In genomic region chr19:12633176-12633575, GRCm38 (mm10) we compare ENCODE assay signal across 35 mouse cellular contexts. TPM values are rescaled to one million over a fixed set of nuclear protein-coding genes. Genes with fewer than 3 reads are reported as not detected.
DNase-seq lines count a peak whose midpoint lies in the region; ATAC-seq and TF ChIP-seq lines count a peak whose summit lies in the region.
"Had no signal": no experiment of that assay in that cellular context is flagged by ENCODE, and none has a peak within 500 bp of the region (broad histone marks: within the 10 kb centered on the region; RNA-seq: fewer than 3 reads in every experiment).

Gene Glyat (plus strand): TSS chr19:12633308.

- H3K36me3 ChIP-seq in liver, adult 2 months (ENCODE audit: control insufficient read depth, insufficient read depth, low read length), result peaks cover 4% of the 10 kb centered on the region; the same call in 1 of the 2 replicates
- no peaks in the 10 kb centered on the region for H3K36me3 ChIP-seq in liver, embryonic 11.5 days (ENCODE audit: control insufficient read depth, insufficient read depth, low read length)
- no peaks in the 10 kb centered on the region; the same call in 1 of the 2 replicates for H3K36me3 ChIP-seq in kidney, adult 2 months (ENCODE audit: control insufficient read depth, insufficient read depth, low read length)
- H3K36me3 ChIP-seq in kidney, postnatal 0 days (ENCODE audit: insufficient read depth, low read length), result no peaks in the 10 kb centered on the region
- H3K36me3 ChIP-seq in heart, adult 2 months (ENCODE audit: control insufficient read depth, insufficient read depth, low read length), result no peaks in the 10 kb centered on the region
- H3K36me3 ChIP-seq: embryonic facial prominence, embryonic 10.5 days; embryonic facial prominence, embryonic 15.5 days; forebrain, embryonic 12.5 days; G1E; heart, embryonic 10.5 days; heart, embryonic 15.5 days; midbrain, embryonic 10.5 days; midbrain, embryonic 15.5 days; neural tube, embryonic 15.5 days had no signal

- H3K79me2 ChIP-seq in liver, adult 2 months (ENCODE audit: control insufficient read depth, insufficient read depth, low read length), result peaks cover 10% of the 10 kb centered on the region; the same call in 1 of the 2 replicates
- no peaks in the 10 kb centered on the region for H3K79me2 ChIP-seq in heart, adult 2 months (replicated peaks; ENCODE audit: control insufficient read depth, insufficient read depth, low read length)

- no peaks in the 10 kb centered on the region for H3K9me3 ChIP-seq in liver, embryonic 11.5 days (ENCODE audit: control insufficient read depth, low read length)
- H3K9me3 ChIP-seq in kidney, postnatal 0 days (replicated peaks; ENCODE audit: low read length), result no peaks in the 10 kb centered on the region
- H3K9me3 ChIP-seq: embryonic facial prominence, embryonic 10.5 days; embryonic facial prominence, embryonic 15.5 days; forebrain, embryonic 12.5 days; G1E; heart, embryonic 10.5 days; heart, embryonic 15.5 days; midbrain, embryonic 10.5 days; midbrain, embryonic 15.5 days; neural tube, embryonic 15.5 days had no signal

- no peak for TF ChIP-seq CTCF in liver, adult 2 months (IDR thresholded peaks at IDR 0.05; ENCODE audit: low read depth, low read length)
- no peak for TF ChIP-seq CTCF in kidney, adult 2 months (conservative IDR thresholded peaks at IDR 0.05; ENCODE audit: insufficient read depth, insufficient read length, low read depth, low read length)
- no peak for TF ChIP-seq CTCF in kidney, postnatal 0 days (IDR thresholded peaks at IDR 0.05; ENCODE audit: low read depth)
- TF ChIP-seq CTCF in heart, adult 2 months (IDR thresholded peaks at IDR 0.05), result no peak

- H3K4me1 ChIP-seq in liver, adult 2 months (ENCODE audit: control insufficient read depth, insufficient read depth, low read length), result peaks cover 4% of the 10 kb centered on the region; the same call in 1 of the 2 replicates
- H3K4me1 ChIP-seq in liver, embryonic 11.5 days (replicated peaks; ENCODE audit: control insufficient read depth, insufficient read depth, low read length), result no peaks in the 10 kb centered on the region
- peaks cover 2% of the 10 kb centered on the region; the same call in 1 of the 2 replicates for H3K4me1 ChIP-seq in kidney, adult 2 months (ENCODE audit: control insufficient read depth, insufficient read depth, low read length)
- no peaks in the 10 kb centered on the region for H3K4me1 ChIP-seq in kidney, postnatal 0 days (replicated peaks; ENCODE audit: insufficient read depth, low read length)
- no peaks in the 10 kb centered on the region for H3K4me1 ChIP-seq in heart, adult 2 months (ENCODE audit: control insufficient read depth, insufficient read depth, low read length)
- H3K4me1 ChIP-seq: embryonic facial prominence, embryonic 10.5 days; embryonic facial prominence, embryonic 15.5 days; forebrain, embryonic 12.5 days; heart, embryonic 10.5 days; heart, embryonic 15.5 days; midbrain, embryonic 10.5 days; midbrain, embryonic 15.5 days; neural tube, embryonic 15.5 days had no signal

- H3K4me2 ChIP-seq in liver, embryonic 11.5 days, result no peak within 1 kb of the TSS
- peak within 1 kb of the TSS; percentile 23; the same call in 1 of the 2 replicates for H3K4me2 ChIP-seq in kidney, postnatal 0 days (ENCODE audit: low read length)
- H3K4me2 ChIP-seq: embryonic facial prominence, embryonic 15.5 days; forebrain, embryonic 12.5 days; heart, embryonic 15.5 days; midbrain, embryonic 15.5 days; neural tube, embryonic 15.5 days had no signal

- ATAC-seq in liver, embryonic 11.5 days (replicated peaks; ENCODE audit: low FRiP score), result no peak
- peak; percentile 65 for ATAC-seq in kidney, postnatal 0 days (replicated peaks; ENCODE audit: low FRiP score, low read depth)
- ATAC-seq: forebrain, postnatal 0 days; hindbrain, embryonic 16.5 days; midbrain, embryonic 15.5 days had no signal

- 17% methylated on average over 4 of the region's 4 CpGs for WGBS in liver, adult 2 months
- WGBS in liver, embryonic 11.5 days, result 59% methylated on average over 4 of the region's 4 CpGs
- 39% methylated on average over 4 of the region's 4 CpGs for WGBS in kidney, adult 2 months
- 67% methylated on average over 4 of the region's 4 CpGs for WGBS in kidney, postnatal 0 days
- WGBS in heart, adult 2 months, result 54% methylated on average over 4 of the region's 4 CpGs

- peak within 1 kb of the TSS; percentile 94 for H3K4me3 ChIP-seq in liver, adult 2 months (ENCODE audit: insufficient read depth, low read depth, low read length)
- H3K4me3 ChIP-seq in liver, embryonic 11.5 days (ENCODE audit: low read depth, low read length), result no peak within 1 kb of the TSS
- H3K4me3 ChIP-seq in kidney, adult 2 months (ENCODE audit: insufficient read depth, low read depth, low read length), result peak within 1 kb of the TSS; percentile 68
- H3K4me3 ChIP-seq in kidney, postnatal 0 days (replicated peaks; ENCODE audit: low read depth, low read length), result no peak within 1 kb of the TSS
- no peak within 1 kb of the TSS for H3K4me3 ChIP-seq in heart, adult 2 months
- H3K4me3 ChIP-seq: embryonic facial prominence, embryonic 10.5 days; embryonic facial prominence, embryonic 15.5 days; forebrain, embryonic 12.5 days; heart, embryonic 10.5 days; heart, embryonic 15.5 days; layer of hippocampus, adult 2 months; midbrain, embryonic 10.5 days; midbrain, embryonic 15.5 days; neural tube, embryonic 15.5 days had no signal

- H3K27ac ChIP-seq in liver, adult 2 months (replicated peaks; ENCODE audit: insufficient read depth, low read depth, low read length), result peak within 1 kb of the TSS; percentile 99
- H3K27ac ChIP-seq in liver, embryonic 11.5 days (ENCODE audit: low read depth, low read length), result no peak within 1 kb of the TSS
- H3K27ac ChIP-seq in kidney, adult 2 months (ENCODE audit: insufficient read depth, low read depth, low read length), result peak within 1 kb of the TSS; percentile 100
- 0 out of 2 replicates have a peak within 1 kb of the TSS, but pooled peaks have one; percentile 34 for H3K27ac ChIP-seq in kidney, postnatal 0 days
- no peak within 1 kb of the TSS for H3K27ac ChIP-seq in heart, adult 2 months
- H3K27ac ChIP-seq: embryonic facial prominence, embryonic 10.5 days; embryonic facial prominence, embryonic 15.5 days; forebrain, embryonic 12.5 days; heart, embryonic 10.5 days; heart, embryonic 15.5 days; layer of hippocampus, adult 2 months; liver, embryonic 14.5 days; midbrain, embryonic 10.5 days; midbrain, embryonic 15.5 days; neural tube, embryonic 15.5 days; stomach, postnatal 0 days had no signal

- intact Hi-C loops in heart, adult 2 months (cut with DNase I), result no loop called here

- DNase-seq in liver, adult 2 months (ENCODE audit: extremely low read depth, low read depth, low spot score), result peak; percentile 94
- DNase-seq in liver, embryonic 11.5 days (ENCODE audit: low spot score), result no peak
- peak; percentile 89 for DNase-seq in kidney, adult 2 months
- peak; percentile 13 for DNase-seq in kidney, postnatal 0 days (ENCODE audit: low spot score)
- peak; percentile 53 for DNase-seq in yolk sac, embryonic 10.5 days (ENCODE audit: low spot score)
- no peak for DNase-seq in thymus, postnatal 36 days
- DNase-seq in heart, adult 2 months, result no peak
- no peak for DNase-seq in cerebellum, adult 11-12 months
- DNase-seq: adrenal gland, postnatal 14 days; cerebellum, adult 8-10 months; cerebellum, postnatal 25 days; forebrain, postnatal 0 days; left cerebral cortex, postnatal 4 days; lung, adult 2 months; lung, postnatal 14 days; right cerebral cortex, postnatal 25 days; thymus, adult 2 months; thymus, postnatal 4 days had no signal

- no peak for TF ChIP-seq POLR2A in liver, adult 2 months (IDR thresholded peaks at IDR 0.05; ENCODE audit: extremely low read depth, insufficient read depth, low read length)
- no peak for TF ChIP-seq POLR2A in kidney, adult 2 months (IDR thresholded peaks at IDR 0.05; ENCODE audit: low read depth, low read length)
- no peak for TF ChIP-seq POLR2A in heart, adult 2 months (IDR thresholded peaks at IDR 0.05; ENCODE audit: insufficient read depth, low read depth, low read length)

- H3K9ac ChIP-seq in liver, adult 2 months (ENCODE audit: low read depth, low read length), result peak within 1 kb of the TSS; percentile 99
- no peak within 1 kb of the TSS for H3K9ac ChIP-seq in liver, embryonic 11.5 days (ENCODE audit: low read depth, low read length)
- no peak within 1 kb of the TSS for H3K9ac ChIP-seq in kidney, postnatal 0 days (ENCODE audit: low read depth, low read length)
- no peak within 1 kb of the TSS for H3K9ac ChIP-seq in heart, adult 2 months (ENCODE audit: low read depth, low read length)
- H3K9ac ChIP-seq: embryonic facial prominence, embryonic 15.5 days; forebrain, embryonic 12.5 days; forebrain, postnatal 0 days; heart, embryonic 15.5 days; liver, embryonic 14.5 days; midbrain, embryonic 15.5 days; neural tube, embryonic 15.5 days had no signal

- no peak for TF ChIP-seq EP300 in heart, adult 2 months (IDR thresholded peaks at IDR 0.05; ENCODE audit: insufficient read depth, low read depth, low read length)

- no peaks in the 10 kb centered on the region for H3K27me3 ChIP-seq in liver, adult 2 months (ENCODE audit: control insufficient read depth, insufficient read depth, low read length)
- no peaks in the 10 kb centered on the region for H3K27me3 ChIP-seq in liver, embryonic 11.5 days (replicated peaks; ENCODE audit: control insufficient read depth, insufficient read depth, low read length)
- no peaks in the 10 kb centered on the region; the same call in 1 of the 2 replicates for H3K27me3 ChIP-seq in kidney, adult 2 months (replicated peaks; ENCODE audit: control insufficient read depth, insufficient read depth, low read length)
- H3K27me3 ChIP-seq in kidney, postnatal 0 days (ENCODE audit: insufficient read depth, low read length), result no peaks in the 10 kb centered on the region
- no peaks in the 10 kb centered on the region for H3K27me3 ChIP-seq in heart, adult 2 months (ENCODE audit: control insufficient read depth, insufficient read depth, low read length)
- H3K27me3 ChIP-seq: embryonic facial prominence, embryonic 15.5 days; forebrain, embryonic 12.5 days; heart, embryonic 15.5 days; midbrain, embryonic 15.5 days; neural tube, embryonic 15.5 days had no signal

RNA-seq across cellular contexts. Expression of gene Glyat, which starts in this region (rescaled TPM):
- total RNA-seq in liver, adult 2 months (2014; rRNA removed), result 233 and 277 TPM in 2 replicates
- 54.6 and 56.1 TPM in 2 replicates for polyA plus RNA-seq in liver, adult 2 months (2012; rRNA removed)
- not detected in 2 replicates for polyA plus RNA-seq in liver, embryonic 11.5 days (2014; fragmentation: Nextera tagmentation; extraction: Ambion mirVana)
- polyA plus RNA-seq in kidney, adult 2 months (2012; rRNA removed), result 138 and 191 TPM in 2 replicates
- 37.0 and 41.7 TPM in 2 replicates for polyA plus RNA-seq in kidney, postnatal 0 days (2015; fragmentation: Nextera tagmentation; extraction: Ambion mirVana)
- not detected for total RNA-seq in heart, adult 2 months (2021)
- polyA plus RNA-seq in heart, adult 2 months (2012; rRNA removed), result 0.20 TPM in 1 of 2 replicates, not detected in the other
- total RNA-seq: forebrain, postnatal 0 days; heart, postnatal 25 days; left cerebral cortex, postnatal 4 days had no signal
- polyA plus RNA-seq: embryonic facial prominence, embryonic 10.5 days; embryonic facial prominence, embryonic 15.5 days; forebrain, embryonic 12.5 days; forebrain, postnatal 0 days; G1E; heart, embryonic 10.5 days; heart, embryonic 15.5 days; hindbrain, embryonic 11.5 days; hindbrain, embryonic 16.5 days; intestine, embryonic 14.5 days; lung, adult 2 months; midbrain, embryonic 10.5 days; midbrain, embryonic 15.5 days; spleen, adult 2 months; stomach, postnatal 0 days; thymus, adult 2 months had no signal

Comparison
In these comparisons a context has a peak if more than half of its experiments do, and no peak if none do; other contexts are left out.
1. RNA of gene Glyat (total RNA-seq): 233 to 277 TPM in liver, adult 2 months; not detected in heart, adult 2 months; every median in the first group is over 100 times any median in the second.
2. RNA of gene Glyat (polyA plus RNA-seq): 138 to 191 TPM in kidney, adult 2 months, 54.6 to 56.1 TPM in liver, adult 2 months and 37.0 to 41.7 TPM in kidney, postnatal 0 days; not detected in liver, embryonic 11.5 days and 0.20 TPM in heart, adult 2 months; every median in the first group is over 10 times any median in the second.
3. DNase-seq: peak in liver, adult 2 months (single experiment), kidney, adult 2 months (single experiment), kidney, postnatal 0 days (single experiment) and yolk sac, embryonic 10.5 days (single experiment); none in liver, embryonic 11.5 days (single experiment), thymus, postnatal 36 days (0 of 2), heart, adult 2 months (0 of 2) and cerebellum, adult 11-12 months (single experiment).
4. H3K27ac ChIP-seq: peak in liver, adult 2 months (single experiment), kidney, adult 2 months (single experiment) and kidney, postnatal 0 days (single experiment); none in liver, embryonic 11.5 days (single experiment) and heart, adult 2 months (single experiment).
5. H3K4me3 ChIP-seq: peak in liver, adult 2 months (single experiment) and kidney, adult 2 months (single experiment); none in liver, embryonic 11.5 days (single experiment), kidney, postnatal 0 days (single experiment) and heart, adult 2 months (single experiment).